Mouse (Mus musculus) heart, embryonic 10.5 days (tissue): Measurements from ENCODE around the gene Daam1. TPM values are rescaled to one million over a fixed set of nuclear protein-coding genes. Genes with fewer than 3 reads are reported as not detected.

Source experiments
- polyA plus RNA-seq: library from polyadenylated mRNA; unstranded; fragments of >200 nt; fragmentation: Nextera tagmentation; extraction: Ambion mirVana; gene quantifications from 2 replicates; pipeline ENCODE4 v1.2.1, GENCODE M21; 2016

Gene Daam1
- polyA plus RNA-seq, 1 experiment from 2014 or later, result 11.5 TPM

Other genes starting within 250 kb of the Daam1 start
- gene Gpr135, start 240.0 kb downstream of the Daam1 start, polyA plus RNA-seq, result 0.32 and 0.41 TPM in 2 replicates